Mouse (Mus musculus) adrenal gland, postnatal 4 days (tissue): ENCODE data around the gene Naga. TPM values are rescaled to one million over a fixed set of nuclear protein-coding genes. Genes with fewer than 3 reads are reported as not detected.
A peak's percentile ranks its signal among the peaks of the same experiment; 100 is the strongest.
"Not testable (repeated sequence)": the region's sequence is repeated elsewhere in the genome, so short reads cannot be mapped to it uniquely, and the experiment has no call there.

Experiments
- DNase-seq, 2 experiments: peaks; one replicate each; pipeline ENCODE4 v3.0.0; 2021 to 2022; ENCODE audit warnings: low spot score in 2 of 2, mixed read lengths in 2 of 2
- long read RNA-seq, 2 experiments: library from polyadenylated mRNA; stranded (forward); transcript quantifications; one replicate each; pipeline ENCODE4 v2.0.0; 2021
- total RNA-seq, 2 experiments: library from RNA; stranded (reverse); gene quantifications; 2 replicates each; pipeline ENCODE4 v1.2.3; 2021

Naga gene
- 10 to 100 TPM; 82.6 to 96.8 TPM for total RNA-seq
- long read RNA-seq, experiment 1, transcript Naga-201 (10 exons, 1,913 nt), result major isoform, 36 of 55 reads
- long read RNA-seq, experiment 1, partial matches to known transcripts, result 6 of 55 reads
- long read RNA-seq, experiment 1, other reads (novel, unspliced or antisense), result 10 of 55 reads
- long read RNA-seq, experiment 2, transcript Naga-201 (10 exons, 1,913 nt), result major isoform, 36 of 55 reads
- long read RNA-seq, experiment 2, partial matches to known transcripts, result 9 of 55 reads
- long read RNA-seq, experiment 2, other reads (novel, unspliced or antisense), result 8 of 55 reads

- peak; percentile 86 to 94 for DNase-seq
Measured at GRCm38 (mm10) chr15:82338593-82339112, at the start of gene Naga, which contains the start of the genes Pheta2 and Smdt1. TSS of gene Naga (minus strand) at chr15:82338925. TSS of gene Pheta2 (plus strand) at chr15:82338942. TSS of gene Smdt1 (plus strand) at chr15:82338959.

- DNase-seq, result no peak
Measured at GRCm38 (mm10) chr15:82385729-82386128, 47.0 kb upstream of the Naga start.

- no peak for DNase-seq
Measured at GRCm38 (mm10) chr15:82382441-82382840, 43.7 kb upstream of the Naga start.

GRCm38 (mm10) chr15:82380714-82381062 lies 42.0 kb upstream of the Naga start:
- DNase-seq, result no peak

- peak in 1 of 2 experiments; percentile 21 for DNase-seq
Measured at GRCm38 (mm10) chr15:82379871-82380713, 41.4 kb upstream of the Naga start, which contains the start of gene Cyp2d22. TSS of gene Cyp2d22 (minus strand) at chr15:82380260.

DNA sequence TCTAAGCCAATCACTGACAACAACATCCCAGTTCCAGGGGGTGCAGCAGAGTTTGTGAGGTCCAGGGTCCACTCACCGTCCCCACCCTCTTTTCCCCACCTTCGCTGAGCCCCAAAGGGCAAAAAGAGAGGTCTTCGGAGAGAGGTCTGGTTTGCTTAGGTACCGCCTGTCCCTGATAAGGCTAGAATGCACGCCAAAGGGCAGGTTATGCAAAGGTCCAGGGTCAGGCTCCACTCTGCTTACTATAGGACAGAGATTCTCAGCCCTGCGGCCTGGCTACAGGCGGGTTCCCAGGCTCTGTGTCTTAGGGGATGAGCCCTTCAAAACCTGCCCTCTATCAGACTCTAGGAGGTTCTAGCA lies 40.8 kb upstream of the Naga start:
- no peak for DNase-seq

GRCm38 (mm10) chr15:82378261-82379180 lies 39.8 kb upstream of the Naga start:
- no peak for DNase-seq

GRCm38 (mm10) chr15:82377701-82378100 lies 39.0 kb upstream of the Naga start:
- no peak for DNase-seq

GRCm38 (mm10) chr15:82376393-82377138 lies 37.8 kb upstream of the Naga start:
- DNase-seq, result no peak

- DNase-seq, result no peak
Measured at GRCm38 (mm10) chr15:82375855-82376254, 37.1 kb upstream of the Naga start.

GRCm38 (mm10) chr15:82374437-82374836 lies 35.7 kb upstream of the Naga start:
- DNase-seq, result no peak

GRCm38 (mm10) chr15:82372991-82373390 lies 34.3 kb upstream of the Naga start:
- no peak for DNase-seq

- DNase-seq, result no peak
Measured at GRCm38 (mm10) chr15:82372446-82372845, 33.7 kb upstream of the Naga start.

DNA sequence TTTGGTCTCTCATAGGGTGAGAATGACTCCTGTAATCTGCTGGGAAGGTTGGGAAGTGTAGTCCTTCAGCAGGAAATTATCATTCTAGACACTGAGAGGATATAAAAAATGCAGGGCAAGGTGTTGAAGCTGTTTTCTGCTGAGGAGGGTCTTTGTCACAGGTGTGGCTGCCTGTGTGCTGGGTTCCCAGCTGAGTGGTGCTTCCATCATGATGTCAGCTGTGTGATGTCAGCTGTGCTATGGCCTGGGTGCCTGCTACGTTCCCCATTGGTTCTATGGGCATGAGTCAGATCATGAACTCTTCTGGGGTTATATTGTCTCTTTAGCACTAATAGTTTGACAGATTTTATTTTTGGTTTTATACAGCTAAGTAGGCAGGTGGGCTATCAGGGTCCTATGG lies 30.1 kb upstream of the Naga start:
- no peak for DNase-seq

GRCm38 (mm10) chr15:82368146-82368545 lies 29.4 kb upstream of the Naga start:
- DNase-seq, result no peak

- not testable (repeated sequence) for DNase-seq
Measured at GRCm38 (mm10) chr15:82364561-82364960, 25.8 kb upstream of the Naga start.

DNA sequence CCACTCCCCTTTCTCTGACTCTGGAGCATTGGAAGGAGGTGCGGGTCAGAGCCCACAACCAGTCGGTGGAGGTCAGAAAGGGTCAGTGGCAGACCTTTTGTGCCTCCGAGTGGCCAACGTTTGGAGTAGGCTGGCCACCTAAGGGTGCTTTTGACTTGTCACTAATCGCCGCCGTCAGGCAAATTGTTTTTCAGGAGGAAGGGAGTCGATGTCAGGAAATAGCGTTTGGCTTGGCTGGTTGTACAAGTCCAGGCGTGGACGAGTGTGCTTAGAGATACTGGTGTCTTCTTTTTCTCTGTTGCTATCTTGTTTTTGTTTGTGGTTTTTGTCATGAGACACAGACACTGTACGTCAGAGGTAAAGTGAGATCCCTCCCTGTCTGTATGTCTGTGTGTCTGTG lies 25.1 kb upstream of the Naga start:
- not testable (repeated sequence) for DNase-seq

GRCm38 (mm10) chr15:82362234-82362633 lies 23.5 kb upstream of the Naga start:
- no peak for DNase-seq

DNA sequence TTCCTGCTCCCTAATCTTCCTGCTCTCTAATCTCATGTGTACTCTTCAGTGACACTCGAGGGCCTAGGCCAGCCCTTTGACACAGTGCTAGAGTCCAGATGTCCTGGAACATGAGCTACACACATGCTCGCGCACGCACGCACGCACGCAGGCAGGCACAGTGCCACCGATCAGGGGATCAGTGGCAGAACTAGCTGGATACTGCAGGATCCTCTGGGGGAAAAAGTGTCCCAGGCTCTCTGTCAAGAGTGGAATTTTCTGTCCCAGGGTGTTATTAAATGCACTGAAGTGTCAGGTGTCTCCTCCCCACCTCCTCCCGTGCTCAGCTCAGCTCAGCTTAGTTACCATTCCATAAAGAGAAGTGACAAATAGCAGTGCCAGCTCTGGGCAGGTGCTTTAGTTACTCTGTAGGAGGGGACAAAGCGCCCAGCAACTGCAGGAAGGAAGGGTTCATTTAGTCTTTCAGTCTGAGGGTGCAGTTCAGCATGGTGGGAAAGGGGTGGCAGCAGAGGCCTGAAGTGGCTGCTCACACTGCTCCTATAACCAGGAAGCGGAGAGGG lies 22.8 kb upstream of the Naga start:
- peak in 1 of 2 experiments; percentile 3 for DNase-seq
